Mouse (Mus musculus) spleen, postnatal 14 days (tissue): Measurements from ENCODE around the gene Syt8.

Source experiments
- DNase-seq, 2 experiments: peaks; one replicate each; pipeline ENCODE4 v3.0.0; 2021 to 2022; ENCODE audit warnings: low spot score in 2 of 2

Gene Syt8

DNA sequence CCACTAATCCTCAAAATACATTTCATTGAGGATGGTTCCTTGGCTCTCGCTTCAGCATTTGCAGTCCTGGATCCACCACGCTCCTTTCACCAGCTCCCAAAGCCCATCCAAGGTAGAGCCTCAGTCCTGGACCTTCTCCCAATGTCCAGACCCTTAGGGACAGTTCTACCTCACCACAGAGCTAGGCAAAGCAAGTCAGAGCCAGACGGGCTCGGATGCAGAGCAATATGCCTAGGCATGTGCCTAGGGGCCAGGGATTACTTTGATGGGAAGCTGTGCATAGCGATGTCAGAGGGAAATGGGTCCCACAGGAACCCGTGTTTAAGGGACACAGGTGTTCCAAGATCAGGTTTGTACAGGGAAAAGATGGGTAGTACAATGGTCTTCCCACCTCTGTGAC, 10.7 kb downstream of the Syt8 start:
- DNase-seq: no peak

GRCm38 (mm10) chr7:142446264-142446663, 11.6 kb downstream of the Syt8 start:
- no peak for DNase-seq

GRCm38 (mm10) chr7:142449038-142449617, 14.5 kb downstream of the Syt8 start:
- DNase-seq: no peak

DNA sequence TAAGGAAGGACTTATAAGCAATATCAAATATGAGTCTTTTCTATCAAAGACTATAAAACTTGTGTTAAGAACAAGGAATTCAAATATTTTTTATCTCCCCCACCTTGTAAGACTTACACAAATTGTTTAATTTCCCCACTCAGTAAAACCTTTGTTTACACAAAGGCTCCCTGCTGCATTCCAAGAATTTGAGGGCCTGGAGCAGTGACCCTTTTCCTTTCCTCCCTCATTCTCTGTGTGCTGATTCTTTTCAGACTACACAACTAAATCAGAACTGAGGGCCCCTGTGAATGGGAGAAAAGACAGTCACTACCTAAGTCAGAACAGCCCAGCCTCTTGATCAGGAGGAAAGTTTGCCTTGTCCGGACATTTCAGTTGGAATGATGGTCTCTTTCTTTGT, 20.1 kb downstream of the Syt8 start:
- DNase-seq: no peak

- DNase-seq: no peak
These were observed 20.6 kb downstream of the Syt8 start for GRCm38 (mm10) chr7:142455251-142455650.

GRCm38 (mm10) chr7:142456806-142457205, 22.2 kb downstream of the Syt8 start:
- no peak for DNase-seq

- DNase-seq: no peak
These were observed 22.7 kb downstream of the Syt8 start for GRCm38 (mm10) chr7:142457227-142457811.

DNA sequence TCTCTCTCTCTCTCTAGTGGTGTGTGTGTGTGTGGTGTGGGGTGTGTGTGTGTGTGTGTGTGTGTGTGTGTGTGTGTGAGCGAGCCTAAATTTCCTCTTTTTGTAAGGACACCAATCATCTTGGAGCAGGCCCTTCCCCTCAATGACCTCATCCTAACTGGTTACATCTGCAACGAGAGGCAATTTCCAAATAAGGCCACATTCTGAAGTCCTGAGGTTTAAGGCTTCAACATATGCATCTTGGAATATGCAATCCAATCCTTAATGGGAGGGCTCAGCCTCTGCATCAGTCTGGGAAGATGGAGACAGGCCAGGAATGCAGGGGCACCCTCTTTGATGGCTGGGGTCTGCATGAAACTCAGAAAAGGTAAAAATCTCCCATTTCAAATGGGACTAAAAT, 23.4 kb downstream of the Syt8 start:
- DNase-seq: no peak

DNA sequence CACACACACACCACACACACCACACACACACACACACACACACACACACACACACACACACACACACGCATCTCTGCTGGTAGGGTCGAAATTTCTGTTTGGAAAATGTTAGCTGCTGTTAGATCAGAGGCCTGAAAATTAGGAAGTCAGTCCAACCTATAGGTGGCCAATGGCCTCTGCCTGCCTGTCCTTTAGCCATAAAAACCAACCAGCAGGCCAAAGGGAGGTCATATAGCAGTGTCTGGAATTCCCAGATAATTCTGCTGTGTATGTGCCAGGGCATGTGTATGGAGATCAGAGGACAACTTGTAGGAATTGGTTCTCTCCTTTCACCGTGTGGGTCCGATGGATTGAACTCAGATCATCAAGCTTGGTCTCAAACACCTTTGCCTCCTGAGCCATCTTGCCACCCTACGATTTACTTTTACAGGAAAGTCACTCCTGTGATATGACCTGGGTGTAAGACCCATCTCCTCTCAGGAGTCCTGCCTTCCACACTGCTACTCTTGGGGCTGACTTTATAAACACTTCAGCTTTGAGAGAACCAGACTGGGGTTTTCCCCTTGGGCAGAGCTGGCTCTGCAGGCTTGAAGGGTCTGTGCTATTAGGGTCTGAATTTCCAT, 24.1 kb downstream of the Syt8 start:
- DNase-seq: no peak

- no peak for DNase-seq
These were observed 24.6 kb downstream of the Syt8 start for GRCm38 (mm10) chr7:142459299-142459691.

DNA sequence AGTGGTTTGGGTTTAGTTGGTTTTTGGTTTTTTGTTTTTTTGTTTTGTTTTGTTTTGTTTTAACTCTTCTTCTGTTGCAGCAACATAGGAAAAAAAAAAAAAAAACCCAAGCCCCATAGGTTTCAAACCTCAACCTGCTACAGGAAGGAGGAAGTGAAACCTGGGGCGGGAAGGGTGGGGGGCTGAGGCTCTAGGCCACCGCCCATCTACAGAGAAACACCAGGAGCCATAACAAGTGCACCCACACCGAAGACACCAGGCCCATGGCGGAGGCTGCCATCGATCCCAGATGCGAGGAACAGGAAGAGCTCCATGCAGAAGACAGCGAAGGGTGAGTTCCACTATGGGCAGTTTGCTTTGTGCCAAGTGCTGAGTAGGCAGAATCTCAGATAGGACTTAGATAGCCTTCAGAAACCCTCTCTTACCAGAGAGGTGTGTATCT, 26.0 kb downstream of the Syt8 start, which contains the start of gene Lsp1:
Gene Lsp1, plus strand, starts transcription at position 174 of the 442 bp plus-strand sequence.
- no peak for DNase-seq

DNA sequence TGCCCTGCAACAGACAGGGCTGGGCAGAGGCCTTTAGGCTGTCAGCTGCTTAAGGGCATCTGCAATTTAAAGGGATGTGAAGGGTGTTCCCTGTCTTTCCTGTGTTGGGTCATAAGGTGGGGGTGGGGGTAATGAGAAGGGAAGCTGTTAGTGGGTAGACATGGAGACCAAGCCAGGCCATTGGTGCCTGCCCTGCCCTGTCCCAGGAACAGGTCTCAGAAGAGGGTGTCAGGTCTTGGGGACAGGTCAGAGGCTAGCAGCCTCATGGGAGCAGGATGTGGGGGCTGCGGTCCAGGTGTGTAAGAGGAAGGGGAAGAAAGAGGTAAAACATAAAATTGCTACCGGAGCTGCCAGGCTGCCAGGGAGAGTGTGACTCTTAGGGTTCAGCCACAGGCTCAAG, 26.8 kb downstream of the Syt8 start:
- DNase-seq: peak in 1 of 2 experiments; percentile 7

DNA sequence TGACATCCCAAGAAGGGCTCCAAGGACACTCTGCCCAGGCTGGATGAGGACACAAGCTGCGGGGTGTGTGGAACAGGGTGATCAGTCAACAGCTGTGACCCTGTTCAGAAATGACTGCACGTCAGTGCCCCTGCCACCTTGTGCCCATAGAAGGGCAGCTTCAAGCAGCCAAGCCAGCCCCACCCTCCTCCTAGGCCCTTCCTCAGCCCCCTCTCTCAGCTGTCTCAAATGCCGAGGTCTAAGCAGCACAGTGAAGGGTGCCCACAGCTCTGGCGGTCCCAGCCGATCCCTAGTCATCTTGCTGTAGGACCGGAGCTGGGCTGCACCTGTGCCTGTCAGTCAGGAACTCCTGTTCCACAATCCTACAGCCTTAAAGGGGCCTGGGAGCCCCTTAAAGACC, 27.5 kb downstream of the Syt8 start:
- DNase-seq: peak in 1 of 2 experiments; percentile 6

- peak in 1 of 2 experiments; percentile 7 for DNase-seq
These were observed 28.0 kb downstream of the Syt8 start for GRCm38 (mm10) chr7:142462594-142463078.

GRCm38 (mm10) chr7:142470171-142470691, 35.6 kb downstream of the Syt8 start:
- no peak for DNase-seq

GRCm38 (mm10) chr7:142470808-142471413, 36.3 kb downstream of the Syt8 start:
- DNase-seq: no peak

DNA sequence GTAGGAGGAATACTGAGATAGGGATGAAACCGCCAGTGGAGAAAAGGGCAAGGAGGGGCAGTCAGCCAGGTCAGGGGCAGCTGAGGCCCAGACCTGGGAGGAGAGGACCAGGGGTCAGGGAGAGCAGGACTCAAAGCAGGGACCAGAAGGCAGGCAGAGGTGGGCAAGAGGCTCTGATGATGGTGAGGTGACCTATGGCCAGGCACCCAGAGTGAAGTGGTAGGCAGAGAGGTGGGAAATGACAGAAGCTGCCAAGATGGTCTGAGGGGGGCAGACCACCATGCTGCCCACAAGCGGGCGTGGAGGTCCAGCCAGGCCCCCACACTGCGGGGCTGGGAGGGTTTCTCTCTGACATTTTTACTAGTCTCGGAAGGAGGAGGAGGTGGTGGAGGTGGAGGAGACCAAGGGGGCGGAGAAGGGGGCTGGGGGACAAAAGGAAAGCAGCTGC, 36.8 kb downstream of the Syt8 start:
- DNase-seq: peak in 1 of 2 experiments; percentile 4

DNA sequence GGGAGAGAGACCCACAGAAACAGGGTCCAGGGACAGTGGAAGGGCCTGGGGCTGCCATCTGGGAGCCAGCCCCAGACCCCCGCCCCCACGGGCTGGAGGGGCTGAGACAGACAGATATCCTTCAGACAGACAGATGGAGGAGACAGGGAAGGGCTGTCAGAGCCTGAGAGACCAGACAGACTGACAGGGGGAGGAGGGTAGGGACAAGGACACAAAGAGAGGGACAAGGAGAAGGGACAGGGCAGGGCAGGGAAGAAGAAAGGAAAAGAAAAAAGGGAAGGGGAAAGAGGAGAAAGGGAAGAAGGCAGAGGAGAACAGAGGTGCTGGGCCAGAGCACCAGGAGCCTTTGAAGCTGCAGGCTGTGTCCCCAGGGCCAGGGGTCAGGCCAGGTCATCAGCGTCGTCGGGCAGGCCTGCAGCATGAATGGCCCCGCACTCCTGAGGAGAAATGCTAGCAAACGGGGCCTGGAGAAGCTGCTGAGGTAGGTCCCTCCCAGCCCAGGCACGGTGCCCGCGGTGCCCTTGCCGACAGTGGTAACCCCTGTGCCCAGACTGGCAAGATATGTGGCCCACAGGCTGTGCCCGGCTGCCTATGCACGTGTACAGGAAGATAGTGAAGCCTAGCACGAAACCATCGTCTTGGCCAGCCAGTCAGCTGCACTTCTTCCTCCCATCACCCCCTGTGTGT, 37.4 kb downstream of the Syt8 start:
- DNase-seq: peak in 1 of 2 experiments; percentile 6

GRCm38 (mm10) chr7:142472936-142473335, 38.3 kb downstream of the Syt8 start:
- DNase-seq: no peak

DNA sequence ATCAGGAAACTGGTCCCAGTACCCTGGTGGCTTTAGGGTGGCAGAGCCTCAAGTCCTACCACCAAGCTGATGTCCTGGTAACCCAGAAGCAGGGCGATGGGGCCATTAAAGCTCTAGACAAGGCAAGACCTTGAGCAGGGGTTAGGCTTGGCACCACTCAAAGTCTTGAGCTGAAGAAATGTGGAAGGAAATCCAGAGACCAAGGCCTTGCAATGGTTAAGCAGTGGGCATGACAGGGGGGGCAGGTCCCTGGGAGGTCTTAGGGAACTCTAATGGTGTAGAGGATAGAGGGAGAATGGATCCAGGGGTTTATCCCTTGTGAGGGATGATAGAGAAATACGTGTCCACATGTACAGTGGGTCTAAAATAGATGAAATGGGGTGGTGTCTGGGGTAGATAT, 38.8 kb downstream of the Syt8 start:
- DNase-seq: no peak

DNA sequence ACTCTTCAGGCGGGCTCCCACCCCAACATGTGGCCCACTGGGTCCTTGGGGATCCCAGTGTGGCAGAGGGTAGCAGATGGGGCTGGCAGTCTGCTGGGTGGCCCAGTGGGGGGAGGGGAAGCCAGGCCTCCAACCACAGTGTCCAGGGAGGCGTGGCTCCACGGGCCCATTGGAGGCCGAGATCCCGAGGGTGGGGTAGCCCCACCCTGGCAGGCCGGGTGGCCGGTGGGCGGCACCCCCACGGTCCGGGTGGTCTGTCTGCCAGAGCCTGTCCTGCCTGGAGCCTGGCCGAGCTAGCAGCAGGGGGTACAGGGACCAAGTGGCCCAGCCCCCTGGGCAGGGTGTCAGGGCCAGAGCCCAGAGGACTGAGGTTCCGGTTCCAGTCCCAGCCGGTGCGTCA, 40.1 kb downstream of the Syt8 start:
- DNase-seq: no peak

- DNase-seq: no peak
These were observed 41.0 kb downstream of the Syt8 start for GRCm38 (mm10) chr7:142475641-142476040.
